Mouse (Mus musculus): ENCODE data around the gene Ereg. TPM values are rescaled to one million over a fixed set of nuclear protein-coding genes. Genes with fewer than 3 reads are reported as not detected.

Gene Ereg
- total RNA-seq, 1 experiment from 2014 or later: not detected

Other genes starting within 250 kb of the Ereg start
- not detected in 2 replicates for gene Cxcl1, start 183.4 kb upstream of the Ereg start, total RNA-seq (2017)
- 59.1 and 228 TPM in 2 replicates for gene Cxcl2, start 170.8 kb upstream of the Ereg start, total RNA-seq (2017)
- gene Mthfd2l, start 143.5 kb upstream of the Ereg start, total RNA-seq (2017): 25.7 and 26.4 TPM in 2 replicates
- 0.25 TPM in 1 of 2 replicates, not detected in the other for gene Epgn, start 47.2 kb upstream of the Ereg start, total RNA-seq (2017)
- 0.81 TPM in 1 of 2 replicates, not detected in the other for gene Areg, start 65.0 kb downstream of the Ereg start, total RNA-seq (2017)